8 mouse cellular contexts compared by ENCODE assay signal in the genomic region with DNA sequence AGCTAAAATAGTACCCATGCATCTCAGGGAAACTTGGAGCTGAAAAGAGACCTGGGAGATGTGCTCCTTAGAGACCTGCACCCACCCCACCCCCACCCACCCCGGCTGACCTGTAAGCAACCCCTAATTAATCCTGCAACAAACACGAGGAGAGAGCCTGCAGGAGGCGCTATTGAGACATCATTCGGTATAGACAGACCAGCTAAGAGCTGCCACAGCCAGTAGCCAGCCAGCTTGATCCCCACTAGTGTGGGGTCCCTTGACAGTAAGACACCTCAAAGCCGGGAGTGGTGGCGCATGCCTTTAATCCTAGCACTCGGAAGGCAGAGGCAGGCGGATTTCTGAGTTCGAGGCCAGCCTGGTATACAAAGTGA. TPM values are rescaled to one million over a fixed set of nuclear protein-coding genes. Genes with fewer than 3 reads are reported as not detected.
DNase-seq lines count a peak whose midpoint lies in the region; ATAC-seq and TF ChIP-seq lines count a peak whose summit lies in the region.

No protein-coding gene starts in this region.

- 45% methylated on average over 9 of the region's 9 CpGs for WGBS in heart, postnatal 0 days
- 40% methylated on average over 9 of the region's 9 CpGs for WGBS in lung, adult 2 months

- no peak for TF ChIP-seq EP300 in ES-Bruce4 (IDR thresholded peaks at IDR 0.05; ENCODE audit: insufficient read depth, low read depth, low read length)
- TF ChIP-seq EP300 in heart, postnatal 0 days (IDR thresholded peaks at IDR 0.05; ENCODE audit: low read depth), result no peak

- H3K9ac ChIP-seq in ES-Bruce4 (ENCODE audit: low read depth, poor library complexity, severe bottlenecking), result peak overlapping the region; percentile 70
- H3K9ac ChIP-seq in heart, postnatal 0 days (replicated peaks; ENCODE audit: low read depth, low read length), result peak overlapping the region; percentile 42; the same call in 1 of the 2 replicates

- DNase-seq in heart, postnatal 0 days (ENCODE audit: low spot score), result peak; percentile 45
- peak; percentile 66 to 79 for DNase-seq in kidney, postnatal 36 days
- peak; percentile 49 for DNase-seq in lung, adult 2 months
- peak; percentile 76 for DNase-seq in thymus, postnatal 25 days

- no peak for TF ChIP-seq POLR2A in ES-Bruce4 (IDR thresholded peaks at IDR 0.05; ENCODE audit: insufficient read depth, low read length)
- no peak for TF ChIP-seq POLR2A in bone marrow macrophage, adult 2 months (IDR thresholded peaks at IDR 0.05; ENCODE audit: borderline replicate concordance, low read depth, low read length)
- no peak for TF ChIP-seq POLR2A in lung, adult 2 months (IDR thresholded peaks at IDR 0.05; ENCODE audit: borderline replicate concordance, extremely low read depth, low read depth, low read length)

- H3K27me3 ChIP-seq in ES-Bruce4 (ENCODE audit: control insufficient read depth, insufficient read depth, low read length, poor library complexity, severe bottlenecking), result no peaks in the 10 kb centered on the region
- H3K27me3 ChIP-seq in erythroblast, embryonic 14.5 days (ENCODE audit: control insufficient read depth), result peaks cover 21% of the 10 kb centered on the region
- no peaks in the 10 kb centered on the region for H3K27me3 ChIP-seq in heart, postnatal 0 days (ENCODE audit: control insufficient read depth, insufficient read depth, low read length)

- peak overlapping the region; percentile 82 for H3K4me2 ChIP-seq in heart, postnatal 0 days (ENCODE audit: low read depth, low read length)

- TF ChIP-seq CTCF in ES-Bruce4 (IDR thresholded peaks at IDR 0.05; ENCODE audit: low read depth, low read length), result peak; percentile 14
- peak; percentile 63 for TF ChIP-seq CTCF in bone marrow macrophage, adult 2 months (IDR thresholded peaks at IDR 0.05; ENCODE audit: low read depth, low read length)
- TF ChIP-seq CTCF in heart, postnatal 0 days (IDR thresholded peaks at IDR 0.05; ENCODE audit: low read depth), result peak; percentile 53
- peak; percentile 46 for TF ChIP-seq CTCF in lung, adult 2 months (IDR thresholded peaks at IDR 0.05; ENCODE audit: insufficient read depth, low read length)

- H3K27ac ChIP-seq in ES-Bruce4 (ENCODE audit: insufficient read depth, low read length), result 0 out of 2 replicates have a peak overlapping the region, but pooled peaks have one; percentile 25
- H3K27ac ChIP-seq in bone marrow macrophage, adult 2 months (ENCODE audit: insufficient read depth, low read depth, low read length), result no peak overlapping the region
- no peak overlapping the region for H3K27ac ChIP-seq in heart, postnatal 0 days (ENCODE audit: low read depth)

- peaks cover 2% of the 10 kb centered on the region for H3K4me1 ChIP-seq in ES-Bruce4 (ENCODE audit: control insufficient read depth, insufficient read depth, low read length)
- peaks cover 32% of the 10 kb centered on the region for H3K4me1 ChIP-seq in bone marrow macrophage, adult 2 months (ENCODE audit: control insufficient read depth, insufficient read depth, low read length)
- peaks cover 38% of the 10 kb centered on the region for H3K4me1 ChIP-seq in erythroblast, embryonic 14.5 days (ENCODE audit: control insufficient read depth)
- no peaks in the 10 kb centered on the region for H3K4me1 ChIP-seq in heart, postnatal 0 days (ENCODE audit: control insufficient read depth, insufficient read depth)
- H3K4me1 ChIP-seq in lung, adult 2 months (ENCODE audit: control insufficient read depth, insufficient read depth, low read length), result no peaks in the 10 kb centered on the region

- ATAC-seq in heart, postnatal 0 days (ENCODE audit: insufficient read depth, low read depth), result peak; percentile 64
- ATAC-seq in neutrophil, adult 5-6 weeks (ENCODE audit: extremely low read depth, insufficient number of reproducible peaks, low FRiP score, poor library complexity, severe bottlenecking), result peak; percentile 30; the same call in 1 of the 2 replicates

- peaks cover 19% of the 10 kb centered on the region for H3K9me3 ChIP-seq in ES-Bruce4 (replicated peaks; ENCODE audit: control insufficient read depth, insufficient read depth, low read length, poor library complexity, severe bottlenecking)
- H3K9me3 ChIP-seq in erythroblast, embryonic 14.5 days (ENCODE audit: control insufficient read depth, low read length), result no peaks in the 10 kb centered on the region
- H3K9me3 ChIP-seq in heart, postnatal 0 days (replicated peaks; ENCODE audit: control insufficient read depth, low read length), result no peaks in the 10 kb centered on the region

- H3K36me3 ChIP-seq in ES-Bruce4 (ENCODE audit: control insufficient read depth, insufficient read depth, low read length, poor library complexity, severe bottlenecking), result peaks cover 22% of the 10 kb centered on the region
- H3K36me3 ChIP-seq in erythroblast, embryonic 14.5 days (ENCODE audit: control insufficient read depth), result peaks cover 26% of the 10 kb centered on the region
- H3K36me3 ChIP-seq in heart, postnatal 0 days (replicated peaks; ENCODE audit: control insufficient read depth, insufficient read depth, low read length), result no peaks in the 10 kb centered on the region

- H3K4me3 ChIP-seq in ES-Bruce4 (ENCODE audit: low read depth, low read length), result peak overlapping the region; percentile 88
- peak overlapping the region; percentile 70 for H3K4me3 ChIP-seq in bone marrow macrophage, adult 2 months (ENCODE audit: insufficient read depth, low read length)
- peak overlapping the region; percentile 66 for H3K4me3 ChIP-seq in erythroblast, embryonic 14.5 days (replicated peaks)
- peak overlapping the region; percentile 58 for H3K4me3 ChIP-seq in heart, postnatal 0 days (ENCODE audit: low read depth, low read length)
- H3K4me3 ChIP-seq in lung, adult 2 months (replicated peaks; ENCODE audit: extremely low read depth, low read depth, low read length), result peak overlapping the region; percentile 92

RNA-seq across cellular contexts. Expression of a gene that starts 0.7 kb away (rescaled TPM):
- polyA plus RNA-seq in ES-Bruce4 (2011; ENCODE audit: insufficient read depth, insufficient read length, low read depth, missing spikeins), result 36.3 and 37.5 TPM in 2 replicates
- 7.0 and 8.4 TPM in 2 replicates for polyA plus RNA-seq in bone marrow macrophage, adult 2 months (2012; ENCODE audit: insufficient read depth, insufficient read length, missing spikeins)
- 5.8 and 6.4 TPM in 2 replicates for polyA plus RNA-seq in erythroblast, embryonic 14.5 days (2012)
- total RNA-seq in heart, postnatal 0 days (2014; rRNA removed; ENCODE audit: low replicate concordance), result 4.6 and 9.4 TPM in 2 replicates
- 6.4 and 8.3 TPM in 2 replicates for polyA plus RNA-seq in heart, postnatal 0 days (2015; fragmentation: Nextera tagmentation; extraction: Ambion mirVana)
- polyA plus RNA-seq in lung, adult 2 months (2012; rRNA removed), result 16.3 and 23.2 TPM in 2 replicates
- total RNA-seq in neutrophil, adult 5-6 weeks (2017), result 0.86 and 2.2 TPM in 2 replicates

RNA-seq across cellular contexts. Expression of a gene that starts 13.8 kb away (rescaled TPM):
- polyA plus RNA-seq in ES-Bruce4 (2011; ENCODE audit: insufficient read depth, insufficient read length, low read depth, missing spikeins), result 259 and 279 TPM in 2 replicates
- polyA plus RNA-seq in bone marrow macrophage, adult 2 months (2012; ENCODE audit: insufficient read depth, insufficient read length, missing spikeins), result not detected in 2 replicates
- not detected in 2 replicates for polyA plus RNA-seq in erythroblast, embryonic 14.5 days (2012)
- total RNA-seq in heart, postnatal 0 days (2014; rRNA removed; ENCODE audit: low replicate concordance), result 0.12 and 10.2 TPM in 2 replicates
- 0.18 TPM in 1 of 2 replicates, not detected in the other for polyA plus RNA-seq in heart, postnatal 0 days (2015; fragmentation: Nextera tagmentation; extraction: Ambion mirVana)
- polyA plus RNA-seq in lung, adult 2 months (2012; rRNA removed), result 9.2 and 18.9 TPM in 2 replicates
- total RNA-seq in neutrophil, adult 5-6 weeks (2017), result 0.23 and 0.25 TPM in 2 replicates

RNA-seq across cellular contexts. Expression of a gene that starts 17.6 kb away (rescaled TPM):
- not detected in 2 replicates for polyA plus RNA-seq in ES-Bruce4 (2011; ENCODE audit: insufficient read depth, insufficient read length, low read depth, missing spikeins)
- polyA plus RNA-seq in bone marrow macrophage, adult 2 months (2012; ENCODE audit: insufficient read depth, insufficient read length, missing spikeins), result not detected in 2 replicates
- 5.9 and 6.1 TPM in 2 replicates for polyA plus RNA-seq in erythroblast, embryonic 14.5 days (2012)
- total RNA-seq in heart, postnatal 0 days (2014; rRNA removed; ENCODE audit: low replicate concordance), result not detected in 2 replicates
- 0.18 and 0.22 TPM in 2 replicates for polyA plus RNA-seq in heart, postnatal 0 days (2015; fragmentation: Nextera tagmentation; extraction: Ambion mirVana)
- not detected in 2 replicates for polyA plus RNA-seq in lung, adult 2 months (2012; rRNA removed)
- not detected in 2 replicates for total RNA-seq in neutrophil, adult 5-6 weeks (2017)

RNA-seq across cellular contexts. Expression of a gene that starts 26.4 kb away (rescaled TPM):
- polyA plus RNA-seq in ES-Bruce4 (2011; ENCODE audit: insufficient read depth, insufficient read length, low read depth, missing spikeins), result not detected in 2 replicates
- polyA plus RNA-seq in bone marrow macrophage, adult 2 months (2012; ENCODE audit: insufficient read depth, insufficient read length, missing spikeins), result not detected in 2 replicates
- 0.04 TPM in 1 of 2 replicates, not detected in the other for polyA plus RNA-seq in erythroblast, embryonic 14.5 days (2012)
- not detected in 2 replicates for total RNA-seq in heart, postnatal 0 days (2014; rRNA removed; ENCODE audit: low replicate concordance)
- not detected in 2 replicates for polyA plus RNA-seq in heart, postnatal 0 days (2015; fragmentation: Nextera tagmentation; extraction: Ambion mirVana)
- not detected in 2 replicates for polyA plus RNA-seq in lung, adult 2 months (2012; rRNA removed)
- total RNA-seq in neutrophil, adult 5-6 weeks (2017), result not detected in 2 replicates

RNA-seq across cellular contexts. Expression of a gene that starts 53.1 kb away (rescaled TPM):
- 22.4 and 26.3 TPM in 2 replicates for polyA plus RNA-seq in ES-Bruce4 (2011; ENCODE audit: insufficient read depth, insufficient read length, low read depth, missing spikeins)
- not detected in 2 replicates for polyA plus RNA-seq in bone marrow macrophage, adult 2 months (2012; ENCODE audit: insufficient read depth, insufficient read length, missing spikeins)
- 0.04 TPM in 1 of 2 replicates, not detected in the other for polyA plus RNA-seq in erythroblast, embryonic 14.5 days (2012)
- 3.8 and 15.2 TPM in 2 replicates for total RNA-seq in heart, postnatal 0 days (2014; rRNA removed; ENCODE audit: low replicate concordance)
- polyA plus RNA-seq in heart, postnatal 0 days (2015; fragmentation: Nextera tagmentation; extraction: Ambion mirVana), result 1.4 and 4.5 TPM in 2 replicates
- 333 and 552 TPM in 2 replicates for polyA plus RNA-seq in lung, adult 2 months (2012; rRNA removed)
- total RNA-seq in neutrophil, adult 5-6 weeks (2017), result not detected in 2 replicates
